Mouse (Mus musculus): Measurements from ENCODE around the gene Rpl18a. TPM values are rescaled to one million over a fixed set of nuclear protein-coding genes. Genes with fewer than 3 reads are reported as not detected.

Gene Rpl18a
- polyA plus RNA-seq, 1 experiment from 2014 or later, result 3,270 TPM

DNA sequence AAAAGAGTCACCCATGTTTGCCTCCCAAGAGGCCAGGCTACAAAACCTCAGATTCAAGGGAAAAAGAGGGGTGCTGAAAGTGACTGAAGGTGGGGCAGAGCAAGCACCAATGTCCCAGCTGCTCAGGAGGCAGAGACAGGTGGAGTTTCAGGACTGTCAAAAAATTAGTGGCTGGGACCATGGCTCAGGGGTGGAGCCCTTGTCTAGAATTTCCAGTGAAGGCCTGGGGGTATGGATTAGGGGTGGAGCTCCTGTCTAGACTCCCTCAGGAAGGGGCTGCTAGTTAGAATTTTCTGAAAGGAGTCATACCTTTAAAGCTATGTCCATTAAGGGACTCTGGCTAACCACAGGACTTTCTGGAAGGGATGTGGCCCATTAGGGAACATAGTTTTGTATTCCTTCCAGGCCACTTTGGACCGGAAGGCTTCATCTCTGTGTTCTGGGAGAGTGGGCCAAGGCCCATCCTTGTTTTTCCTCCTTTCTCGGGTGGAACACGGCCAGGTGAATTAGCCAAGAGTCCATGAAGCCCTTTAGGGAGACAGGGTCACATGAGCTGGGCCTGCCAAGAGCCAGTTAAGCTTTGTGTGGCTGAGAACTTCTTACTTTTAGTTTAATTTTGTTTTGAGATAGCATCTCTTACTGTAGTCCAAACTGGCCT, 47.8 kb downstream of the Rpl18a start:
- ATAC-seq (replicated peaks; ENCODE audit: insufficient number of reproducible peaks, low FRiP score, low TSS enrichment, low read depth) (no peak), DNase-seq (ENCODE audit: low spot score) (no peak)
- WGBS, result 84% methylated on average over 3 of the region's 3 CpGs
- Histone ChIP-seq H3K27ac (replicated peaks; ENCODE audit: low read depth, low read length) (no peak overlapping the region), H3K9ac (replicated peaks; ENCODE audit: low read length) (no peak overlapping the region), H3K9me3 (replicated peaks; ENCODE audit: control insufficient read depth, low read length) (no peaks in the 10 kb centered on the region), H3K4me1 (ENCODE audit: control insufficient read depth, insufficient read depth, low read length) (no peaks in the 10 kb centered on the region), H3K4me2 (ENCODE audit: low read depth, low read length) (no peak overlapping the region), H3K36me3 (replicated peaks; ENCODE audit: control insufficient read depth, insufficient read depth, low read depth, low read length) (no peaks in the 10 kb centered on the region), H3K4me3 (ENCODE audit: low read depth, low read length) (no peak overlapping the region), H3K27me3 (ENCODE audit: control insufficient read depth, insufficient read depth, low read length) (no peaks in the 10 kb centered on the region)

DNA sequence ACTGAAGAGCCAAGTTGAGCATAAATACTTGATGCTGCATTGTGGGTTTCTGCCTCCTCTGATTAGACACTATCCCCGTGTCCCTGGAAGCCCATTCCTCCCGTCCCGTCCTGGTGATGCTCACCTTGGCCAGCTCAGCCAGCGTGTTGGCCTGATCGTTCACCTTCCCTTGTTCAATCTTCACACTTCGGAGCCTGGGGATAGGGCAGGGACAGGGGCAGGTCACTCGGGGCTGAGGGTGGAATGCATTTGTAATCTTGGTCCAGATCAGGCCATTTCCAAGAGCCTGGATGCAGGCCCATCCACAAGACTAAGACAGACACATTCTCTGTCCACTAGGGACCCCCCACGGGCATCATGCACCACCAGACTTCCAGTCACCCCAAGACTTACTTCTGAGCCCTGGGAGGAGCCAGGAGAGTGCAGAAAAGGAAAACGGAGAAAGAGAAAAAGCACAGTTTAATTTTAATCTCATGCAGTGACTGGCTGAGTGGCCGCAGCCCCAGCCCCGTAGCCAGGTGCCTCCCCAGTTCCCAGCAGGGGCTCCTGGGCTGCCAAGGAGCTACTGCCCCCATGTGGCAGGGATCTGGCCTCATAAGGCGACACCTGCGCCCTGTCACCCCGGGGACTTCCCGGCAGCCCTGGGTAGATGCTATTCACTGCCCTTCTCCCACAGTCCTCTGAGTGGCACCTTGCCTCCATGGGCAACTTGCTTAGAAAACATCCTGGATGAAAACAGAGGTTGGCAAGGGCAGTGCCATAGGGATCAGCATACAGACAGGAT, 50.6 kb downstream of the Rpl18a start:
- DNase-seq (ENCODE audit: low spot score) (no peak), ATAC-seq (replicated peaks; ENCODE audit: insufficient number of reproducible peaks, low FRiP score, low TSS enrichment, low read depth) (no peak)
- Histone ChIP-seq H3K27ac (replicated peaks; ENCODE audit: low read depth, low read length) (no peak overlapping the region), H3K9me3 (replicated peaks; ENCODE audit: control insufficient read depth, low read length) (no peaks in the 10 kb centered on the region), H3K4me2 (ENCODE audit: low read depth, low read length) (no peak overlapping the region), H3K27me3 (ENCODE audit: control insufficient read depth, insufficient read depth, low read length) (no peaks in the 10 kb centered on the region), H3K4me3 (ENCODE audit: low read depth, low read length) (no peak overlapping the region), H3K36me3 (replicated peaks; ENCODE audit: control insufficient read depth, insufficient read depth, low read depth, low read length) (no peaks in the 10 kb centered on the region), H3K4me1 (ENCODE audit: control insufficient read depth, insufficient read depth, low read length) (no peaks in the 10 kb centered on the region; the same call in 1 of the 2 replicates), H3K9ac (replicated peaks; ENCODE audit: low read length) (no peak overlapping the region)
- 54% methylated on average over 15 of the region's 15 CpGs for WGBS

DNA sequence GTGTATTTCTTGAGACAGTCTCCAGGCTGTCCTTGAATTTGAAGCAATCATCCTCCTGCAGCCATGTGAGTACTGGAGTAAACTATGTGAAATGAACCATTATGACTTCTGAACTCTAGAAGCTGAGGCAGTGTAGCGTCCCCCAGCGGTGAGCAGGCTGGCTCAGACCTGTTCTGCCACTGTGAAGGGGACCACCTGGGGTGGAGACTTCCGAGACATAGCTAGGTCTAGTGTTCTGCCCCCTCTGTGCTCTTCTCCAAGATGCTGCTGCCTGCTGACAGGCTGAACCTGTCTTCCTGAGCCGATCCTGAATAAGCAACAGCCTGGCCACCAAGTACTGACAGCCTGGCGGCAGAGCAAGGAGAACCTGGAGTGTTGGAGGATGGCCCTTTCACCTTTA, 52.1 kb downstream of the Rpl18a start:
- DNase-seq (ENCODE audit: low spot score), result no peak
- no peak for ATAC-seq (replicated peaks; ENCODE audit: insufficient number of reproducible peaks, low FRiP score, low TSS enrichment, low read depth)
- H3K27ac ChIP-seq (replicated peaks; ENCODE audit: low read depth, low read length), result no peak overlapping the region
- no peaks in the 10 kb centered on the region for H3K36me3 ChIP-seq (replicated peaks; ENCODE audit: control insufficient read depth, insufficient read depth, low read depth, low read length)
- H3K9ac ChIP-seq (replicated peaks; ENCODE audit: low read length), result no peak overlapping the region
- no peaks in the 10 kb centered on the region; the same call in 1 of the 2 replicates for H3K4me1 ChIP-seq (ENCODE audit: control insufficient read depth, insufficient read depth, low read length)
- no peak overlapping the region for H3K4me3 ChIP-seq (ENCODE audit: low read depth, low read length)
- H3K9me3 ChIP-seq (replicated peaks; ENCODE audit: control insufficient read depth, low read length), result no peaks in the 10 kb centered on the region
- no peaks in the 10 kb centered on the region for H3K27me3 ChIP-seq (ENCODE audit: control insufficient read depth, insufficient read depth, low read length)
- 38% methylated on average over 5 of the region's 5 CpGs for WGBS
- no peak overlapping the region for H3K4me2 ChIP-seq (ENCODE audit: low read depth, low read length)

MicroRNAs within 50 kb of the gene (microRNA counts, 519-probe panel; counts per million panel counts)
- microRNA mmu-miR-1969, result not detected

Small RNA genes lying within 50 kb of the gene (microRNA-seq; reads per million reads assigned to microRNA genes)
- gene Mir1969 (ENCODE audit: borderline number of aligned reads) (5.2 reads per million, percentile 4 among the genes with 10 or more reads in this experiment), gene Mir7067 (ENCODE audit: borderline number of aligned reads) (1.4 reads per million)

Other genes with a start within 250 kb of the Rpl18a start
- 59.8 and 71.3 TPM in 2 replicates for gene Pgpep1, start 237.0 kb downstream of the Rpl18a start, polyA plus RNA-seq (2014; fragmentation: Nextera tagmentation; extraction: Ambion mirVana)
- 323 and 334 TPM in 2 replicates for gene Lsm4, start 224.2 kb downstream of the Rpl18a start, polyA plus RNA-seq (2014; fragmentation: Nextera tagmentation; extraction: Ambion mirVana)
- gene Jund, start 198.5 kb downstream of the Rpl18a start, polyA plus RNA-seq (2014; fragmentation: Nextera tagmentation; extraction: Ambion mirVana), result 94.2 and 104 TPM in 2 replicates
- not detected in 2 replicates for gene Iqcn, start 194.0 kb downstream of the Rpl18a start, polyA plus RNA-seq (2014; fragmentation: Nextera tagmentation; extraction: Ambion mirVana)
- not detected in 2 replicates for gene Gm3336, start 178.9 kb downstream of the Rpl18a start, polyA plus RNA-seq (2014; fragmentation: Nextera tagmentation; extraction: Ambion mirVana)
- gene Pde4c, start 173.7 kb downstream of the Rpl18a start, polyA plus RNA-seq (2014; fragmentation: Nextera tagmentation; extraction: Ambion mirVana), result 0.06 and 0.20 TPM in 2 replicates
- gene Rab3a, start 142.7 kb downstream of the Rpl18a start, polyA plus RNA-seq (2014; fragmentation: Nextera tagmentation; extraction: Ambion mirVana), result 24.8 and 31.6 TPM in 2 replicates
- 25.8 and 33.5 TPM in 2 replicates for gene Mpv17l2, start 136.5 kb downstream of the Rpl18a start, polyA plus RNA-seq (2014; fragmentation: Nextera tagmentation; extraction: Ambion mirVana)
- 30.1 and 33.4 TPM in 2 replicates for gene Pik3r2, start 120.7 kb downstream of the Rpl18a start, polyA plus RNA-seq (2014; fragmentation: Nextera tagmentation; extraction: Ambion mirVana)
- gene Mast3, start 92.4 kb downstream of the Rpl18a start, polyA plus RNA-seq (2014; fragmentation: Nextera tagmentation; extraction: Ambion mirVana), result 8.3 and 9.7 TPM in 2 replicates
- gene Il12rb1, start 89.0 kb downstream of the Rpl18a start, polyA plus RNA-seq (2014; fragmentation: Nextera tagmentation; extraction: Ambion mirVana), result 0.10 TPM in 1 of 2 replicates, not detected in the other
- gene Arrdc2, start 57.7 kb downstream of the Rpl18a start, polyA plus RNA-seq (2014; fragmentation: Nextera tagmentation; extraction: Ambion mirVana), result 5.1 and 5.3 TPM in 2 replicates
- gene Kcnn1, start 34.2 kb downstream of the Rpl18a start, polyA plus RNA-seq (2014; fragmentation: Nextera tagmentation; extraction: Ambion mirVana), result 2.9 and 4.0 TPM in 2 replicates
- gene Ccdc124, start 23.5 kb downstream of the Rpl18a start, polyA plus RNA-seq (2014; fragmentation: Nextera tagmentation; extraction: Ambion mirVana), result 149 and 150 TPM in 2 replicates
- gene Slc5a5, start 4.7 kb downstream of the Rpl18a start, polyA plus RNA-seq (2014; fragmentation: Nextera tagmentation; extraction: Ambion mirVana), result 0.27 and 0.43 TPM in 2 replicates
- gene Map1s, start 8.5 kb upstream of the Rpl18a start, polyA plus RNA-seq (2014; fragmentation: Nextera tagmentation; extraction: Ambion mirVana), result 24.9 and 32.5 TPM in 2 replicates